Mouse (Mus musculus): ENCODE data around the gene Tcp11l2.

GRCm38 (mm10) chr10:84584451-84585293, 8.2 kb downstream of the Tcp11l2 start:
- TF ChIP-seq POLR2A (IDR thresholded peaks at IDR 0.05; ENCODE audit: control insufficient read depth, low read depth, low read length) (no peak), CTCF (IDR thresholded peaks at IDR 0.05; ENCODE audit: control insufficient read depth, insufficient read depth, insufficient replicate concordance, low read depth, low read length) (no peak)
